Mouse (Mus musculus) ES-Bruce4 (cell line): ENCODE measurements at regions not wholly inside any gene's neighbourhood (a gene's known extent, or its start where the extent isn't known, plus 50 kb on each side); places are given as distances from the start of the nearest gene placed in this dataset.

Experiments used
- CTCF ChIP-seq: IDR thresholded peaks from one replicate; pipeline ENCODE4 v1.8.1; 2011; ENCODE audit warnings: low read depth, low read length
- POLR2A ChIP-seq: IDR thresholded peaks from one replicate; pipeline ENCODE4 v1.8.1; 2011; ENCODE audit warnings: low read length; ENCODE audit not compliant: insufficient read depth

GRCm38 (mm10) chrX:12286910-12287522 is 126.9 kb upstream of the Bcor start:
- no peak for TF ChIP-seq CTCF
- TF ChIP-seq POLR2A = no peak
